Mouse (Mus musculus) forebrain, postnatal 0 days (tissue): ENCODE measurements at regions not wholly inside any gene's neighbourhood (a gene's known extent, or its start where the extent isn't known, plus 50 kb on each side); places are given as distances from the start of the nearest gene placed in this dataset.

Experiments
- ATAC-seq: fragments of 200-750 bp; cut with Nextera tagmentation; 2 replicates; pipeline ENCODE4 v1.8.0; 2017; ENCODE audit warnings: mild to moderate bottlenecking, moderate library complexity
- DNase-seq: peaks from one replicate; pipeline ENCODE4 v3.0.0-alpha.2; 2015
- H3K27ac ChIP-seq: fragments of 300-500 bp; sonication (generic); 2 replicates; pipeline ENCODE4 v1.5.1; 2014; ENCODE audit warnings: low read depth, mild to moderate bottlenecking, antibody characterized with exemption, low read length, moderate library complexity, mixed read lengths
- H3K27me3 ChIP-seq: fragments of 300-500 bp; sonication (generic); 2 replicates; pipeline ENCODE4 v1.6.1; 2014; ENCODE audit warnings: mild to moderate bottlenecking, low read length, mixed read lengths; ENCODE audit not compliant: insufficient read depth
- H3K36me3 ChIP-seq: fragments of 300-500 bp; sonication (generic); 2 replicates; pipeline ENCODE4 v1.6.1; 2014; ENCODE audit warnings: mild to moderate bottlenecking, moderate library complexity; ENCODE audit not compliant: insufficient read depth
- H3K4me1 ChIP-seq: fragments of 300-500 bp; sonication (generic); 2 replicates; pipeline ENCODE4 v1.6.1; 2014; ENCODE audit warnings: antibody characterized with exemption; ENCODE audit not compliant: insufficient read depth
- H3K4me2 ChIP-seq: fragments of 300-500 bp; sonication (generic); 2 replicates; pipeline ENCODE4 v1.6.1; 2014; ENCODE audit warnings: low read depth, mild to moderate bottlenecking, moderate library complexity
- H3K4me3 ChIP-seq: fragments of 300-500 bp; sonication (generic); 2 replicates; pipeline ENCODE4 v1.5.1; 2014; ENCODE audit warnings: low read depth, low read length, mixed read lengths
- H3K9ac ChIP-seq: fragments of 300-500 bp; sonication (generic); 2 replicates; pipeline ENCODE4 v1.6.1; 2014; ENCODE audit warnings: mild to moderate bottlenecking
- H3K9me3 ChIP-seq: fragments of 300-500 bp; sonication (generic); 2 replicates; pipeline ENCODE4 v1.6.1; 2016; ENCODE audit warnings: low read length
- CTCF ChIP-seq: sonication (generic); IDR thresholded peaks from 2 replicates; pipeline ENCODE4 v1.5.1; 2016; ENCODE audit warnings: antibody characterized with exemption, control low read depth, low read depth
- WGBS: fragments of 180-500 bp; shearing (Covaris S2); extraction: QIAGEN DNeasy Blood & Tissue Kit; methylation state at CpG from one replicate; pipeline ENCODE4 v1.1.7; 2014; 5-methylcytosine and 5-hydroxymethylcytosine counted together

DNA sequence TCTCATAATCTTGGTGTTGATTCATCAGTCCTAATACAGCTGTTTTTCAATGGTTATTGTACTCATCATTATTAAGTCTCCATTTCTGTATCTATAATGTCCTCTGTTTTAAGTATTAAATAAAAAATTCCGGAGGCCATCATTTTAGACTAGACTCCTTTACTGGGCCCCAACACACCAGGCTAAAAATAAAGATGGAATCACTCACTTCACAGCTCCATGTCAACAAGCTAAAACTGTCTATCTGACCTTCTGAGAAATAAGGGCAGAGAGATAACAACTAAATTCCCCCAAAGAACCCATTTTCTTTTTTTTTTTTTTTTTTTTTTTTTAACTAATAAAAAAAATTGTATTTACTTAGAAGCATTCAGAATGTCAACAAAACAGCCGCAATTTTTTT is 70.5 kb upstream of the Arhgap11a start:
- ATAC-seq (no peak), DNase-seq (no peak)
- no peak overlapping the region for H3K27ac ChIP-seq
- no peak for TF ChIP-seq CTCF
- no peaks in the 10 kb centered on the region for H3K36me3 ChIP-seq
- no peak overlapping the region for H3K4me2 ChIP-seq
- H3K27me3 ChIP-seq, result no peaks in the 10 kb centered on the region
- H3K9ac ChIP-seq, result no peak overlapping the region
- no peaks in the 10 kb centered on the region for H3K4me1 ChIP-seq
- H3K4me3 ChIP-seq, result no peak overlapping the region
- no peaks in the 10 kb centered on the region for H3K9me3 ChIP-seq
- WGBS, result 88% methylated on average over 1 of the region's 2 CpGs

DNA sequence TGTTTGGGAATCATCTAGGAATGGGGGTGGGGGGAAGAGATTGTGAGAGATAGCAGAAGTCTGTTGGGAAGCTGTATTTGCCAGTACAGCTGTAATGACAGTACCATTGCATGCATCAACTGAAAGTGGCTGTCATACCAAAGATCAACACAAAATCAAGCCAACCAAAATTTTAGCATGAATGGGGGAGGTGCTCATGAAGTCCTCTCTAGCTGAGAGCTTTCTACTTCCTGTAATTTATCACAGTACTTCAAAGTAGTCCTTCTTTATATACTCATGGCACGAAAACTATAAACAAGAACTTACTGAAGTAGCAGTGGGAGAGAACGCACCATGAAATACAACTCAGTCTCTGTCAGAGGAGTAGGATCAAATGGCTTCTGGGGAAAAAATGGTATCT is 65.8 kb upstream of the Arhgap11a start:
- WGBS, result 92% methylated on average over 2 of the region's 2 CpGs
- Histone ChIP-seq H3K4me3 (no peak overlapping the region), H3K9me3 (no peaks in the 10 kb centered on the region), H3K4me1 (no peaks in the 10 kb centered on the region), H3K27me3 (no peaks in the 10 kb centered on the region), H3K9ac (no peak overlapping the region), H3K36me3 (no peaks in the 10 kb centered on the region), H3K4me2 (no peak overlapping the region), H3K27ac (no peak overlapping the region)
- no peak for ATAC-seq
- DNase-seq, result no peak
- no peak for TF ChIP-seq CTCF

DNA sequence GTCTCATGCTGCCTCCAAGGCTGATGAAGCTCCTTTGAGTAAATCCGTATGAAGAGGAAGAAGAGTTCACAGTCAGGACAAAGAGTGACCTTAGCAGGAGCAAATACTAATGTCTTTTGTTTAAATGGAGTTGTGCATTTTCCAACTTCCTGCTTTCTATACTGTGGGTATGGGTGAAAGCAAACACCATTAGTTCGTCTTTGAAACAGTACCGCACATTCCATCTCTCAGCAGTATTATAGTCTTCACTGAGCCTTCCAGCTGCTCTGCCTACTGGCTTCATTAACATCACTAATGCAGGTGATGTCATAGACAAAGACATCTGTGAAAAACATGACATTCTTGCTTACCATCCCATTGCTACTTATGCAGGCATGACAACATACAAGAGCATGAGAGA is 62.7 kb upstream of the Arhgap11a start:
- ATAC-seq (no peak), DNase-seq (no peak)

GRCm38 (mm10) chr2:113909502-113909901 is 61.0 kb upstream of the Arhgap11a start:
- no peak overlapping the region for H3K4me3 ChIP-seq
- no peak overlapping the region for H3K4me2 ChIP-seq
- H3K4me1 ChIP-seq, result no peaks in the 10 kb centered on the region
- H3K9me3 ChIP-seq, result no peaks in the 10 kb centered on the region
- 66% methylated on average over 4 of the region's 4 CpGs for WGBS
- TF ChIP-seq CTCF, result no peak
- no peak overlapping the region for H3K9ac ChIP-seq
- H3K27ac ChIP-seq, result no peak overlapping the region
- no peaks in the 10 kb centered on the region for H3K36me3 ChIP-seq
- no peaks in the 10 kb centered on the region for H3K27me3 ChIP-seq
- DNase-seq, result no peak
- no peak for ATAC-seq

More for the DNA sequence above, 62.7 kb upstream of the Arhgap11a start:
- H3K9me3 ChIP-seq, result no peaks in the 10 kb centered on the region
- WGBS, result 68% methylated on average over 3 of the region's 3 CpGs
- no peak for TF ChIP-seq CTCF
- no peak overlapping the region for H3K9ac ChIP-seq
- no peaks in the 10 kb centered on the region for H3K4me1 ChIP-seq
- H3K4me3 ChIP-seq, result no peak overlapping the region
- no peaks in the 10 kb centered on the region for H3K27me3 ChIP-seq
- no peak overlapping the region for H3K4me2 ChIP-seq
- H3K36me3 ChIP-seq, result no peaks in the 10 kb centered on the region
- no peak overlapping the region for H3K27ac ChIP-seq

DNA sequence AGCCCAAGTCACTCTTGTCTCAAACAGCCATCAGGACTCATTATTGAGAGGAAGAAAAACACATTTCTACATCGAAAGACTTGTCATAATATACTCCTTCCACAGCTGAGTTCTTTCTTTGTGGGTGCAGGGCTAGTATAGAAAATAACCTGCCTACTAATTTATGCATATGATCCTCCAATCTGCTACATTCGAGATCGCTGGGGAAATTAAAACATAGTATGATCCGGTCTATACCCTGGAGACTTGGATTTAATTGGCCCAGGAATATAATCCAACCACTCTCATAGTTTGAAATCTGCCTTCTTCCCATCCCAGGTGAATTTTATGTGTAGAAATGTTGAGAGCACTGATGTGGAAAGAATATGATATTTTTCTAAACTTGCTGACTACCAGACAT is 60.2 kb upstream of the Arhgap11a start:
- no peak overlapping the region for H3K4me2 ChIP-seq
- ATAC-seq, result no peak
- WGBS, result 68% methylated on average over 4 of the region's 4 CpGs

GRCm38 (mm10) chr2:113904414-113904813 is 56.0 kb upstream of the Arhgap11a start:
- Histone ChIP-seq H3K27ac (no peak overlapping the region), H3K4me3 (no peak overlapping the region), H3K4me2 (no peak overlapping the region), H3K9ac (no peak overlapping the region), H3K9me3 (no peaks in the 10 kb centered on the region), H3K36me3 (no peaks in the 10 kb centered on the region), H3K27me3 (no peaks in the 10 kb centered on the region), H3K4me1 (no peaks in the 10 kb centered on the region)
- ATAC-seq, result no peak
- no peak for TF ChIP-seq CTCF
- 82% methylated on average over 3 of the region's 3 CpGs for WGBS
- DNase-seq, result no peak

More for the DNA sequence above, 60.2 kb upstream of the Arhgap11a start:
- TF ChIP-seq CTCF, result no peak
- H3K9me3 ChIP-seq, result no peaks in the 10 kb centered on the region
- H3K27me3 ChIP-seq, result no peaks in the 10 kb centered on the region
- H3K27ac ChIP-seq, result no peak overlapping the region
- H3K4me3 ChIP-seq, result no peak overlapping the region
- DNase-seq, result no peak
- H3K4me1 ChIP-seq, result no peaks in the 10 kb centered on the region
- no peaks in the 10 kb centered on the region for H3K36me3 ChIP-seq
- H3K9ac ChIP-seq, result no peak overlapping the region

- TF ChIP-seq CTCF, result no peak
- Histone ChIP-seq H3K36me3 (no peaks in the 10 kb centered on the region), H3K4me3 (no peak overlapping the region), H3K9me3 (no peaks in the 10 kb centered on the region), H3K4me2 (no peak overlapping the region), H3K27me3 (no peaks in the 10 kb centered on the region), H3K4me1 (no peaks in the 10 kb centered on the region), H3K27ac (no peak overlapping the region), H3K9ac (no peak overlapping the region)
- DNase-seq, result no peak
- ATAC-seq, result no peak
These were observed 55.4 kb upstream of the Arhgap11a start for GRCm38 (mm10) chr2:113903865-113904264.

DNA sequence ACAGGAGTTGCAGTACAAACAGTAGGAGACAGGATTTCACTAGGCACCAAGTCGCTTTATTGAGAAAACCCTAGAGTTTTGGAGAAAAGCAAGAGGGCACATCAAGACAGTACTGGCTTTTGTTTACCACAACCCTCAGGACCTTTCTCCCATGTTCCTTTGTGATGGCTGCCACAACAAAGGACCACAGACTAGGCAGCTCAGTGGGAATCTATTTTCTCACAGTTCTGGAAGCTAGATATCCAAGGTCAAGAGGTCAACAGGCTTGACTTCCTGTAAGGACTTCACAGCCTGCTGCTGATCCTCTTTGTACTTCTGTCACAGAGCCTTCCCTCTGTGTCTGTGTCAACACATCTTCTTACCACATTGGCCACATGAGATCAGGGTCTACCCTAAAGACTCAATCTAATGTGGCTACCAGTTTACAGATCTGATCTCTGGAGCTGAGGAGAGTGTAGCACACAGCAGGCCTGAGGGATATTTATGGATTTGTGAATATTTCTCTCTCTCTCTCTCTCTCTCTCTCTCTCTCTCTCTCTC is 54.6 kb upstream of the Arhgap11a start:
- H3K4me1 ChIP-seq, result no peaks in the 10 kb centered on the region
- no peak overlapping the region for H3K9ac ChIP-seq
- H3K27me3 ChIP-seq, result no peaks in the 10 kb centered on the region
- no peaks in the 10 kb centered on the region for H3K9me3 ChIP-seq
- WGBS, result 24% methylated on average over 1 of the region's 1 CpGs
- TF ChIP-seq CTCF, result no peak
- no peaks in the 10 kb centered on the region for H3K36me3 ChIP-seq
- no peak for ATAC-seq
- H3K4me3 ChIP-seq, result no peak overlapping the region
- no peak overlapping the region for H3K4me2 ChIP-seq
- DNase-seq, result no peak
- H3K27ac ChIP-seq, result no peak overlapping the region
